Mouse (Mus musculus) kidney, embryonic 15.5 days (tissue): ENCODE data around the gene 1700028P14Rik. TPM values are rescaled to one million over a fixed set of nuclear protein-coding genes. Genes with fewer than 3 reads are reported as not detected.

Source experiments
- ATAC-seq: fragments of 200-750 bp; cut with Nextera tagmentation; replicated peaks from 2 replicates; pipeline ENCODE4 v1.8.0; 2017; ENCODE audit warnings: moderate TSS enrichment; ENCODE audit not compliant: low FRiP score
- H3K27ac ChIP-seq: fragments of 300-500 bp; sonication (generic); 2 replicates; pipeline ENCODE4 v1.5.1; 2015; ENCODE audit warnings: mild to moderate bottlenecking, inconsistent platforms
- H3K27me3 ChIP-seq: fragments of 300-500 bp; sonication (generic); 2 replicates; pipeline ENCODE4 v1.6.1; 2015; ENCODE audit warnings: inconsistent platforms
- H3K36me3 ChIP-seq: fragments of 300-500 bp; sonication (generic); 2 replicates; pipeline ENCODE4 v1.6.1; 2015; ENCODE audit warnings: inconsistent platforms
- H3K4me1 ChIP-seq: fragments of 300-500 bp; sonication (generic); 2 replicates; pipeline ENCODE4 v1.6.1; 2015; ENCODE audit warnings: inconsistent platforms
- H3K4me2 ChIP-seq: fragments of 300-500 bp; sonication (generic); 2 replicates; pipeline ENCODE4 v1.6.1; 2015; ENCODE audit warnings: moderate library complexity, mild to moderate bottlenecking, inconsistent platforms
- H3K4me3 ChIP-seq: fragments of 300-500 bp; sonication (generic); replicated peaks from 2 replicates; pipeline ENCODE4 v1.5.1; 2015; ENCODE audit warnings: mild to moderate bottlenecking, inconsistent platforms
- H3K9ac ChIP-seq: fragments of 300-500 bp; sonication (generic); 2 replicates; pipeline ENCODE4 v1.6.1; 2015; ENCODE audit warnings: mild to moderate bottlenecking, inconsistent platforms
- H3K9me3 ChIP-seq: fragments of 300-500 bp; sonication (generic); replicated peaks from 2 replicates; pipeline ENCODE4 v1.6.1; 2016; ENCODE audit warnings: inconsistent platforms
- WGBS: fragments of 180-500 bp; shearing (Covaris S2); methylation state at CpG from one replicate; pipeline ENCODE4 v1.1.7; 2015; ENCODE audit warnings: mixed read lengths; 5-methylcytosine and 5-hydroxymethylcytosine counted together
- polyA plus RNA-seq: library from polyadenylated mRNA; unstranded; fragments of >200 nt; fragmentation: Nextera tagmentation; extraction: Ambion mirVana; gene quantifications from 2 replicates; pipeline ENCODE4 v1.2.1, GENCODE M21; 2015

The 1700028P14Rik gene
- polyA plus RNA-seq, 1 experiment from 2014 or later, result 0.36 TPM

DNA sequence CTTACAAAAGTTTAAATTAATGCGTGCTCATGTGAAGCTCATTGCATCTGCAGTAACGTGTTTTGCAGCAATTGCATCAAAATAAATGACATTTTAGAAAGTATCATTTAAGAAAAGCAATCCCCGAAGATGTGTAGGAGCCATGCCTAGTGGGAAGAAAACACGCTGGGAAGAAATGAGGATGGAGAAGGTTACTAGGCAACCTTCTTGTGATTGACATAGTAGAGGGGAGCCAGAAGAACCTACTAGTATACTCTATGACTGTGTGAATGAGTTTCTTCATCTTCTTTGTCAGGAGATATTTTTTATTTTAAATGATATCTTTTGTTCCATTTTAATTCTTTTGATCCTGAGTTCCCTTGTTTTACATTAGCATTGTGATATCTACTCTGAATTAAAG lies 5.7 kb upstream of the 1700028P14Rik start:
- H3K27ac ChIP-seq, result no peak overlapping the region
- no peak overlapping the region for H3K9ac ChIP-seq
- no peaks in the 10 kb centered on the region for H3K9me3 ChIP-seq
- no peak overlapping the region for H3K4me3 ChIP-seq
- 0 out of 2 replicates have a peak, but pooled peaks cover 2% of the 10 kb centered on the region for H3K27me3 ChIP-seq
- no peak for ATAC-seq
- 86% methylated on average over 4 of the region's 4 CpGs for WGBS
- H3K4me2 ChIP-seq, result no peak overlapping the region
- H3K36me3 ChIP-seq, result no peaks in the 10 kb centered on the region
- H3K4me1 ChIP-seq, result no peaks in the 10 kb centered on the region

DNA sequence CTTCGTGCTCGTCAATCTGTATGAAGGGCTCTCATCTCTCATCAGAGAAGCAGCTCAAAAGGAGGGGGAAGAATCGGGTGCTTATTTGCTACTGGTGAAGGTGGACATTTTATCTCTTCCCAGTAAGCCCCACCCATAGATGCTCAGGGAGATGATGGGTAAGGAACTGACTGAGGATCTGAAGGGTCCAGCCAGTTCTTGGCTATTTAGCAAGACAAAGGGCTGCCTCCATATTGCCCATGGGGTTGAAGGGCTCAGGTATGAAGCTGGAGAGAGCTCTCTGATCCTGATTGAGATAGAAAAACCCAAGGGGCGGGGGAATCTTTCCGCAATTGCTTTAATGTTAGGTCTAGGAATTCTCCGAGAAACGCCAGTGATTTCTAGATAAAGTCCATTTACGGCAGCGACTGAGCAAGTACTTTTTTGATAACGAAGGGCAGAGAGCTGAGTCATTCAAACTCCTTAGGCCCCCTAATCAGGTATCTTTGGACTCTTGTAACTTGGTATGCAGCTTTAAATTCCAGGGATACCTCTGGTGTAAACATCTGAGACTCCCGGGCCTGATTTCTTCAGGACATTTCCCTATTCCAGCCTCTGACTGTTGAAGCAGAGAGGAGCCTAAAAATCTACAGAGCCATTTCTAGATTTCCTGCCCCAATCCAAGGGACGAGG lies 4.8 kb upstream of the 1700028P14Rik start:
- Histone ChIP-seq H3K4me2 (no peak overlapping the region), H3K36me3 (no peaks in the 10 kb centered on the region), H3K9me3 (no peaks in the 10 kb centered on the region), H3K4me1 (peaks cover 8% of the 10 kb centered on the region; the same call in 1 of the 2 replicates), H3K9ac (no peak overlapping the region), H3K27me3 (0 out of 2 replicates have a peak, but pooled peaks cover 2% of the 10 kb centered on the region), H3K4me3 (no peak overlapping the region), H3K27ac (no peak overlapping the region)
- 59% methylated on average over 12 of the region's 12 CpGs for WGBS
- ATAC-seq, result no peak

DNA sequence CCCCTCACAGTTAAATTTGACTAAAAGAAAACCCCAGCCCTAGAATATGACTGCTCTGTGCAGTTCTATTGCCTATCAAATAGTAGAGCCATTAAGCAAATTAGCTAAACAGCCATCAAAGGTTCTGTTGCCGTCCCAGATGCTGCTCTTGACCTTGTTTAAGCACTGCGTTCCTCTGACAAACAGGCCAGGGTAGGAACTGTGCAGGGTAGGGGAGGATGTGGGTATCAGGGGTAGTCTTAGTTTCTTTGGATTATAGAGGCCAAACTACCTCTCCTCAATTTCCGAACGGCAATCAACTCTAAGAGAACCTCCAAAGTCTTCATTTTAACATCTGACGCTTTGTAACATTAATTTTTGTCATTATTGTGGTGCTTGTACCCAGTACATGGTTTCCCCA lies 542 bp upstream of the 1700028P14Rik start:
- Histone ChIP-seq H3K4me1 (peaks cover 8% of the 10 kb centered on the region; the same call in 1 of the 2 replicates), H3K4me2 (peak overlapping the region; percentile 51; the same call in 1 of the 2 replicates), H3K4me3 (no peak overlapping the region), H3K27me3 (0 out of 2 replicates have a peak, but pooled peaks cover 2% of the 10 kb centered on the region), H3K27ac (no peak overlapping the region), H3K9ac (no peak overlapping the region), H3K9me3 (no peaks in the 10 kb centered on the region), H3K36me3 (no peaks in the 10 kb centered on the region)
- WGBS, result 88% methylated on average over 5 of the region's 5 CpGs
- no peak for ATAC-seq

DNA sequence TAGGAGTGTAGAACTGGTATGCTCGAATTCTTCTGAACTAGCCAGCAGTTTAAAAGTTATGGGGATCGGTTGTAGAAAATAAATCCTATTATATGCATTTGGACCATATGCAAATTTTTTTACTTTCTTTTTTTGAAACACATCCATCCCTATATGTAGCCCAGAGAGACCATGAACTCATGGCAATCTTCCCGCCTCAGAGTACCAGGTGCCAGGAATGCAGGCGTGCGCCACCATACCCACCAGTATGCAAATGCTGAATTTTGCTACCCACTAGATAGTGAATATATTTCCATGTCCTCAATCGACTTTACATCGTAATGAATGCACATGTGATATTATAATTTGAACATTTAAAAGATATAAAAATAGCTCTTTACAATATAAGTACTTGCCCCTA lies 5.3 kb downstream of the 1700028P14Rik start:
- 93% methylated on average over 7 of the region's 7 CpGs for WGBS
- no peak for ATAC-seq
- Histone ChIP-seq H3K36me3 (no peaks in the 10 kb centered on the region), H3K9ac (no peak overlapping the region), H3K4me1 (no peaks in the 10 kb centered on the region), H3K4me3 (no peak overlapping the region), H3K27ac (no peak overlapping the region), H3K27me3 (no peaks in the 10 kb centered on the region), H3K4me2 (no peak overlapping the region), H3K9me3 (no peaks in the 10 kb centered on the region)

DNA sequence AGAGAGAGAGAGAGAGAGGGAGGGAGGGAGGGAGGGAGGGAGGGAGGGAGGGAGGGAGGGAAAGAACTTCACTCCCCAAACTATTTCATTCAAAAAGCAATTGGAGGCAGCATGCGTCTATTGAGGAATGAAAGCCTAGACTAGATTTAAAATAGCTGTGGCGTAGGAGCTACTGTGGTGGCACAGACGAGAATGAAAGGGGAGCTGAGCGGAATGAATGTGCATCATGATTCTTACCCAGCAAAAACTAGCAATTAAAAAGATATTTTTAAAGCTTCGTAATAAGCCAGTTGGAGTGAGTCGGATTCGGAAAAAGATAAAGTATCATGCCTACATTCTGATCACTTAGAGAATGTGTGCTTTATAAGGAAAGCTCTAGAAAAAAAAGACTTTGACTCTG lies 7.3 kb downstream of the 1700028P14Rik start:
- Histone ChIP-seq H3K27ac (no peak overlapping the region), H3K4me1 (no peaks in the 10 kb centered on the region), H3K36me3 (no peaks in the 10 kb centered on the region), H3K9me3 (no peaks in the 10 kb centered on the region), H3K9ac (no peak overlapping the region), H3K27me3 (no peaks in the 10 kb centered on the region), H3K4me2 (no peak overlapping the region), H3K4me3 (no peak overlapping the region)
- WGBS, result 81% methylated on average over 7 of the region's 7 CpGs
- ATAC-seq, result no peak

DNA sequence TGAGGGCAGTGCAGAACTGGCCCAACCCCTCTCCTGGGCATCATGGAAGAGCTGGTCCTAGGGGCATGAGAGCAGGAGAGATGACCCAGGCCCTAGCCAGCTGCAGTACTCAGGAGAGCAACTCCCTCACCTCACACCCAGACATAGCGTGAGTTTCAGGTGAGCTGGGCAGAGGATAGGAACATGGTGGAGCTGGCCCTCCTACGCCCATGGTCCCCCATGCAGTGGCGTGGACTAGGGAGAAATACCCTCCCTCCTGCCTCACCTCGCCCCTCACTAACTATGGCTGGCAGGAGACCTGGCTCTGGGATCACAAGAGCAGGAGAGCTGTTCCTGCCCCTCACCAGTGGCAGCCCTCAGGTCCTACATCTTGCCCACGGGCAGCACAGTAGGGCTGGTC lies 8.8 kb downstream of the 1700028P14Rik start:
- WGBS, result 91% methylated on average over 5 of the region's 5 CpGs
- no peak overlapping the region for H3K4me3 ChIP-seq
- H3K27ac ChIP-seq, result no peak overlapping the region
- no peaks in the 10 kb centered on the region for H3K36me3 ChIP-seq
- ATAC-seq, result no peak
- no peak overlapping the region for H3K9ac ChIP-seq
- no peaks in the 10 kb centered on the region for H3K4me1 ChIP-seq
- H3K4me2 ChIP-seq, result no peak overlapping the region
- H3K9me3 ChIP-seq, result no peaks in the 10 kb centered on the region
- H3K27me3 ChIP-seq, result no peaks in the 10 kb centered on the region

DNA sequence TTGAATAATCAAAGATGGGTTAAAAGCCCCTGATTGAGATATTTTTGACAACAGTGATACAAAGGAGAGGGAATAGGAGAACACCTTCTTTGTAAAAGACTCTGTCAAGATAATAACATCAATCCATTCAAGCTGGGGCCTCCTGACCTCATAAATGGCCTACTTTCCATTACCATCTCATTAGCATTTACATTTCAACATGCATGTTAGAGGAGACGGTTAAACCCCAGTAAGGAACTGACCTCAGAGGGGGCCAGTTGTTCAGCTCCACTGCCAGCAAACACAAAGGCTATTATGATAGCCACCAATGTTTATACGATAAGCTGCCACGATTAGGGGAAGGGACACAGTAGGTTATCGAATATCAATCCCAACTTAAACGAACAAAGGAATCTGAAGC lies 15.8 kb downstream of the 1700028P14Rik start:
- H3K27ac ChIP-seq, result 0 out of 2 replicates have a peak overlapping the region, but pooled peaks have one; percentile 3
- ATAC-seq, result no peak
- H3K4me1 ChIP-seq, result no peaks in the 10 kb centered on the region
- H3K4me2 ChIP-seq, result no peak overlapping the region
- 43% methylated on average over 5 of the region's 5 CpGs for WGBS
- H3K9ac ChIP-seq, result no peak overlapping the region
- H3K4me3 ChIP-seq, result no peak overlapping the region
- no peaks in the 10 kb centered on the region for H3K27me3 ChIP-seq
- no peaks in the 10 kb centered on the region for H3K9me3 ChIP-seq
- H3K36me3 ChIP-seq, result no peaks in the 10 kb centered on the region

DNA sequence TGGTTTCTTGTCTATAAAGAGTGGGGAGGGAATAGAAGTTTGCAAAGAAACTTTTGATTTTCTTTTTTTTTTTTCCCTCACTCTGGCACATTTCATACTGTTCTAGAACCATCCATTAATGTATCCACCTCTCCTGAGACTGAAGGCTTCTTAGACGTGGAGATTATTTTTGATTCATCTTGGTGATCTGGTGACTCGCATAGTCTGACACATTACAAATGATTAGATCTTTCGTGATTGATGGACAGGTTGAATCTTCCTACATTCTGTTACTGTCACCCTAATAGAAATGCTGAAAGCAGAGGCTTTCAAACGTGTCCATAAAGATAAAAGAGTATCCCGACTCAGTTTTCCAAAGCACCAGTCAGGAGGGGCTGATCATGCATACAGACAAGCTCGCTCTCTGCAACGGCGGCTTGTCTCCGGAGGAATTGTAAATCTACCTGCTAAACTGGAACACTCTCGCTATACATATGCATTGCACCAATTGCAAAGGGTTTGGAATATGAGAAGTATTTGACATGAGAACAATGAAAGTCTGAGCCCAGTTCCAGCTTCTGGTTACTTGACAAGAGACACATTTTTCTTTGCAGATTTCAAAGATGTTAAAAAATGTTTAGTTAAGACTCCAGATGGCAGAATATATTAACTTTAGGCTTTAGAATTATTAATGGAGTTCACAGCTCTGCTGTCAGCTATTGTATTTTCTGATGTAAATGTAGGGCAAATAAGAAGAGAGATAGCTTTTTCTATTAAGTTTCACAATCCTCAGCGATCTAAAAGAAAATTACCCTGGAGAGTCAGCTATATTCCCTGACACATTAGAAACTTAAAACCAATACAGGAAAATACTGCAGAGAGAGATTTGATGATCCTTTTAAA lies 20.8 kb downstream of the 1700028P14Rik start:
- Histone ChIP-seq H3K27ac (no peak overlapping the region), H3K4me1 (no peaks in the 10 kb centered on the region), H3K9me3 (no peaks in the 10 kb centered on the region), H3K4me3 (no peak overlapping the region), H3K4me2 (no peak overlapping the region), H3K9ac (no peak overlapping the region), H3K36me3 (no peaks in the 10 kb centered on the region), H3K27me3 (no peaks in the 10 kb centered on the region)
- 56% methylated on average over 11 of the region's 11 CpGs for WGBS
- ATAC-seq, result no peak

DNA sequence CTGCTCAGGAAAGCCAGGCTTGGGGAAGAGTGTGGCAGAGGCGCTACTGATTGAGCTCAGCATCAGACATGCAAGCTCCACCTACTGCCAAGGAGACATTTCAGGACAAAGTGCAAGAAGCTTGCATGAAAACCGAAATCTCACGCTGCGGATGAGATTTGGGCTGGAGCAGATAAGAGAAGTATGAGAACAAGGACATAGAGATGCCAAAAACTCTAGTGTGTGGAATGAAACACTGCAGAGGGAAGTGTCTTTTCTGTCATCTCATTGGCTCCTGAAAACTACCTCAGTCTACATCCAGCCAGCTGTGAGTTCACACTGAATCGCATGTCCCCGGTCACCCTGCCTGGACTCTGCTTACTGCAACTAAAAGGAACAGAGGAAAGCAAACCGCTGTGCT lies 38.3 kb downstream of the 1700028P14Rik start:
- no peak overlapping the region for H3K9ac ChIP-seq
- no peaks in the 10 kb centered on the region for H3K27me3 ChIP-seq
- ATAC-seq, result no peak
- 87% methylated on average over 7 of the region's 7 CpGs for WGBS
- H3K9me3 ChIP-seq, result no peaks in the 10 kb centered on the region
- H3K4me3 ChIP-seq, result no peak overlapping the region
- no peaks in the 10 kb centered on the region for H3K36me3 ChIP-seq
- no peak overlapping the region for H3K4me2 ChIP-seq
- no peaks in the 10 kb centered on the region for H3K4me1 ChIP-seq
- no peak overlapping the region for H3K27ac ChIP-seq

DNA sequence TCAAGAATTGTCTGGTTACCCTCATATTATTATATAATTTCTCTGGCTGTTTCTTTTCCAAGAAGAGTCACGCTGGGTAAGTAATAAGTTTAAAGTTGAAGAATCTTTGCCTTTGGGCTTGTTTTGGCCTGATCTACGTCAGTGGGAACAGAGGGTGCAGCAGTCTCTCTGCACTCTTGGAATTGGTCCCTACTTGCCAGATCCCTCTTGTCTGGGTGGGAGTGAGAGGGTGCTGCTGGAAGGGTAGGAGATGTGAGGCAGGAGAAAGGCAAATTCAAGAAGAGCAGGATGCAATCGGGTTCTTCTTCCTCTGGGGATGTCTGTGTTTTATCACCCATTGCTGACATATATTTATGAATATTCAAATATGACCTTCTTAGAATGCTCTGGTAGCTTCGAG lies 42.9 kb downstream of the 1700028P14Rik start:
- H3K27me3 ChIP-seq, result no peaks in the 10 kb centered on the region
- H3K4me1 ChIP-seq, result no peaks in the 10 kb centered on the region
- H3K9ac ChIP-seq, result no peak overlapping the region
- no peaks in the 10 kb centered on the region for H3K9me3 ChIP-seq
- WGBS, result 73% methylated on average over 4 of the region's 4 CpGs
- H3K4me2 ChIP-seq, result no peak overlapping the region
- H3K4me3 ChIP-seq, result no peak overlapping the region
- no peak for ATAC-seq
- no peak overlapping the region for H3K27ac ChIP-seq
- no peaks in the 10 kb centered on the region for H3K36me3 ChIP-seq

DNA sequence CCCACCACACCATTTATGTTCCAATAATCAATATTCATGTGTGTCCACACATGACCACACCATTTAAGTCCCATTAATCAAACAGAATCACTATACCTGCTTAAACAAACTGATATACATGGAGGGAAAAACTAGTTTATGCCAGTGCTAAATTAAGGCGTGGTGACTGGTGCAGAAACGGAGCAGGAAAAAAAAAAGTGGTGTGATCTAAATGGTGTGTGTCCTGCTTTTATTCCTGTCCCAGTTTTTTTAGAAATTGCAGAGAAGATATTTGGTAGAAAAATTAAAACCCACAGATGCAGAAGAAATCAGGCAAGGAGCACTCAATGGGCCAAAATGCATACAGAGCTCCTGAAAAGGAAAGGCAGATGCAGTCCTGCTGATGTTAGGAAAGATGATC lies 44.7 kb downstream of the 1700028P14Rik start:
- H3K4me1 ChIP-seq, result no peaks in the 10 kb centered on the region
- no peaks in the 10 kb centered on the region for H3K27me3 ChIP-seq
- H3K4me3 ChIP-seq, result no peak overlapping the region
- no peaks in the 10 kb centered on the region for H3K9me3 ChIP-seq
- no peak overlapping the region for H3K27ac ChIP-seq
- no peaks in the 10 kb centered on the region for H3K36me3 ChIP-seq
- 89% methylated on average over 2 of the region's 2 CpGs for WGBS
- ATAC-seq, result no peak
- H3K9ac ChIP-seq, result no peak overlapping the region
- H3K4me2 ChIP-seq, result no peak overlapping the region

DNA sequence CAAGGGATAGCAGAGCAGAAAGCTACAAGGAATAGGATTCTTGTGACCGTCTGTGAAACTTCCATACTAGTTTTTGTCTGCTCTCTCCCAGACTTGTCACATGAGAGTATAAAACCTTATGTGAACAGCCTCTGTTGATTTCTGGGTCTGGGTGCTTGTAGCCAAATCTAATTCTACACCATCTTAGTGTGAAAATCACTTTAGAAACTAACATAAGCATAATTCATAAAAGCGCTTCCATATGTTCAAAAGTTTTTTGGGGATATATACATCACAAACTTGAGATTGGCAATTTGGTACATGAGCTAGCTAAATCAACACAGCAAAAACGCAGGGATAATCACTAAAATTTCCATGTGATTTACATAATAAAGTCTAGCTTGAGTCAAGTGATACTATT lies 57.7 kb downstream of the 1700028P14Rik start:
- Histone ChIP-seq H3K9me3 (no peaks in the 10 kb centered on the region), H3K27me3 (no peaks in the 10 kb centered on the region), H3K4me2 (no peak overlapping the region), H3K9ac (no peak overlapping the region), H3K4me3 (no peak overlapping the region), H3K27ac (no peak overlapping the region), H3K36me3 (no peaks in the 10 kb centered on the region), H3K4me1 (no peaks in the 10 kb centered on the region)
- no peak for ATAC-seq
- WGBS, result 90% methylated on average over 3 of the region's 3 CpGs
